Mouse (Mus musculus): ENCODE measurements around the gene Vps37b. TPM values are rescaled to one million over a fixed set of nuclear protein-coding genes. Genes with fewer than 3 reads are reported as not detected.
A peak's percentile ranks its signal among the peaks of the same experiment; 100 is the strongest.

Gene Vps37b
- total RNA-seq, 2 experiments from 2014 or later, result 4.1 to 6.2 TPM

- intact Hi-C loops (cut with DNase I), result no loop called here
- DNase-seq, result no peak
- Histone ChIP-seq H3K4me3 (no peak overlapping the region), H3K27ac (peak overlapping the region; percentile 35)
- TF ChIP-seq CTCF (IDR thresholded peaks at IDR 0.05), result no peak
These were observed 28.7 kb downstream of the Vps37b start for GRCm38 (mm10) chr5:124003375-124003774.

- DNase-seq, result peak; percentile 80
- intact Hi-C loops (cut with DNase I), result no loop called here
- no peak for TF ChIP-seq CTCF (IDR thresholded peaks at IDR 0.05)
- Histone ChIP-seq H3K27ac (peak overlapping the region; percentile 35), H3K4me3 (no peak overlapping the region)
These were observed 29.2 kb downstream of the Vps37b start for GRCm38 (mm10) chr5:124002876-124003275.

GRCm38 (mm10) chr5:124001274-124001673 lies 30.8 kb downstream of the Vps37b start:
- Histone ChIP-seq H3K27ac (no peak overlapping the region), H3K4me3 (no peak overlapping the region)
- DNase-seq, result no peak
- no peak for TF ChIP-seq CTCF (IDR thresholded peaks at IDR 0.05)
- intact Hi-C loops (cut with DNase I), result loop anchor here (1.0 kb wide), 1 partner anchor 83 kb away; no protein-coding TSS in a partner anchor

- Histone ChIP-seq H3K4me3 (no peak overlapping the region), H3K27ac (no peak overlapping the region)
- DNase-seq, result peak; percentile 91
- intact Hi-C loops (cut with DNase I), result loop anchor here (1.0 kb wide), 1 partner anchor 83 kb away; no protein-coding TSS in a partner anchor
- peak; percentile 93 for TF ChIP-seq CTCF (IDR thresholded peaks at IDR 0.05)
These were observed 31.2 kb downstream of the Vps37b start for GRCm38 (mm10) chr5:124000824-124001223.

- TF ChIP-seq CTCF (IDR thresholded peaks at IDR 0.05), result no peak
- intact Hi-C loops (cut with DNase I), result no loop called here
- no peak overlapping the region for H3K27ac ChIP-seq
- no peak overlapping the region for H3K4me3 ChIP-seq
- DNase-seq, result no peak
These were observed 33.7 kb downstream of the Vps37b start for GRCm38 (mm10) chr5:123998370-123998769.

- H3K4me3 ChIP-seq, result peak overlapping the region; percentile 52
- peak overlapping the region; percentile 51; the same call in 1 of the 2 replicates for H3K27ac ChIP-seq
- intact Hi-C loops (cut with DNase I), result no loop called here
- TF ChIP-seq CTCF (IDR thresholded peaks at IDR 0.05), result no peak
- peak; percentile 47 for DNase-seq
These were observed 34.3 kb downstream of the Vps37b start for GRCm38 (mm10) chr5:123997811-123998210.

- H3K4me3 ChIP-seq, result peak overlapping the region; percentile 52
- DNase-seq, result peak; percentile 72
- intact Hi-C loops (cut with DNase I), result no loop called here
- H3K27ac ChIP-seq, result peak overlapping the region; percentile 51
- TF ChIP-seq CTCF (IDR thresholded peaks at IDR 0.05), result no peak
These were observed 34.8 kb downstream of the Vps37b start for GRCm38 (mm10) chr5:123997211-123997751.

GRCm38 (mm10) chr5:123996695-123997094 lies 35.4 kb downstream of the Vps37b start:
- peak; percentile 35 for TF ChIP-seq CTCF (IDR thresholded peaks at IDR 0.05)
- DNase-seq, result no peak
- intact Hi-C loops (cut with DNase I), result no loop called here

GRCm38 (mm10) chr5:123996194-123996593 lies 35.9 kb downstream of the Vps37b start:
- TF ChIP-seq CTCF (IDR thresholded peaks at IDR 0.05), result peak; percentile 63
- H3K4me3 ChIP-seq, result no peak overlapping the region
- intact Hi-C loops (cut with DNase I), result no loop called here
- DNase-seq, result peak; percentile 58
- no peak overlapping the region for H3K27ac ChIP-seq

More at GRCm38 (mm10) chr5:123996695-123997094, 35.4 kb downstream of the Vps37b start:
- H3K4me3 ChIP-seq, result peak overlapping the region; percentile 52
- peak overlapping the region; percentile 51 for H3K27ac ChIP-seq

GRCm38 (mm10) chr5:123995388-123995787 lies 36.7 kb downstream of the Vps37b start:
- no peak overlapping the region for H3K4me3 ChIP-seq
- intact Hi-C loops (cut with DNase I), result no loop called here
- no peak for TF ChIP-seq CTCF (IDR thresholded peaks at IDR 0.05)
- no peak for DNase-seq
- no peak overlapping the region for H3K27ac ChIP-seq

- Histone ChIP-seq H3K27ac (no peak overlapping the region), H3K4me3 (no peak overlapping the region)
- no peak for DNase-seq
- no peak for TF ChIP-seq CTCF (IDR thresholded peaks at IDR 0.05)
- intact Hi-C loops (cut with DNase I), result no loop called here
These were observed 37.6 kb downstream of the Vps37b start for GRCm38 (mm10) chr5:123994468-123994867.

- no peak overlapping the region for H3K27ac ChIP-seq
- no peak overlapping the region for H3K4me3 ChIP-seq
- TF ChIP-seq CTCF (IDR thresholded peaks at IDR 0.05), result no peak
- DNase-seq, result no peak
- intact Hi-C loops (cut with DNase I), result no loop called here
These were observed 38.6 kb downstream of the Vps37b start for GRCm38 (mm10) chr5:123993263-123994036.

GRCm38 (mm10) chr5:123992794-123993193 lies 39.3 kb downstream of the Vps37b start:
- peak; percentile 90 for DNase-seq
- TF ChIP-seq CTCF (IDR thresholded peaks at IDR 0.05), result peak; percentile 100; the same call in 1 of the 2 replicates
- intact Hi-C loops (cut with DNase I), result loop anchor here (1.0 kb wide), 1 partner anchor 45 kb away; no protein-coding TSS in a partner anchor
- H3K27ac ChIP-seq, result peak overlapping the region; percentile 87
- H3K4me3 ChIP-seq, result peak overlapping the region; percentile 21; the same call in 1 of the 2 replicates

Data from gastrocnemius, adult 2 months (tissue).